Mouse (Mus musculus): Measurements from ENCODE around the gene Eps15.

The Eps15 gene

GRCm38 (mm10) chr4:109268903-109269302, 11.2 kb upstream of the Eps15 start:
- DNase-seq (ENCODE audit: low spot score) = no peak

DNA sequence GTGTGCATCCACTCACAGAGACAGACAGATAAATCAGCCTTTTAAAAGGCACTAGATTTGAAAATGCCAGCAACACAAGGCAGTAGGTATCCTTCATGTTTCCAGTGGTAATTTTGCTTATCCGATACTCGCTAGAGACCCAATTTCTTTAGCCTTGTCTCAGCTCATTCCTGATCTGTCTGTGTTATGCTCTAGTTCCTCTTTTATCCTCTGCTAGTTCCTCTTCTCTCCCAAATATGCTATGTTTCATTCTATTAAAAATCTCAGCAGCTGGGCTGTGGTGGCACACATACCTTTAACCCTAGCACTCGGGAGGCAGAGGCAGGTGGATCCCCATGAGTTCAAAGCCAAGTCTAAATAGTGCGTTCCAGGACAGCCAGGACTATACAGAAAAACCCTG, 8.3 kb upstream of the Eps15 start:
- no peak for DNase-seq (ENCODE audit: low spot score)

DNA sequence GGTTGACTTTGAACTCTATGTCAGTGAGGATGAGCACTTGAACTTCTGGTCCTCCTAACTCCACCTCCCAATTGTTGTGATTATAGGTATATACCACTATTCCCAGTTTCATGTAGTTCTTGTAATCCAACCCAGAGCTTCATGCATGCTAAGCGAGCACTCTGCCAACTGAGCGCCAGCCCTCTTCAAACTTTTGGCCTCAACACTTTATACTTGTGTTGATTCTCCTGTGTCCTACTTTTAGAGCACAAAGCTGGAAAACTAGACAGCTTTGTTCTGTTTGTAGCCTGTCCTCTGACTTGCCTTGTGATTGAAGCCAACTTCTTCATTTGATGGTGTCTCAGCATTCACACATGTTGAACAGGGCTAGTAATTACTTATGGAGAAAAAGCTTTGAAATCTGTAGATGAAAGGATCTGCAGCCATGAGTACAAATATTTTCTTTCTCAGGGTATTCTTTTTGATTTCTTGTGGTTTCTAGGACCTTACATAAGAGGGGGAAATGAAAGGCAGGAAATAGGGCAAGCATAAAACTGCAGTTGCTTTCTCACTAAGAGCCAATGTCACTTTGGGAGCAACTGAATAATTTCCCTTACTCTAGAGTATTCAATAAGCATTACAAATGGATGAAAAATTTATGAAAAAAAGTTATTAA, 6.4 kb upstream of the Eps15 start:
- no peak for DNase-seq (ENCODE audit: low spot score)

DNA sequence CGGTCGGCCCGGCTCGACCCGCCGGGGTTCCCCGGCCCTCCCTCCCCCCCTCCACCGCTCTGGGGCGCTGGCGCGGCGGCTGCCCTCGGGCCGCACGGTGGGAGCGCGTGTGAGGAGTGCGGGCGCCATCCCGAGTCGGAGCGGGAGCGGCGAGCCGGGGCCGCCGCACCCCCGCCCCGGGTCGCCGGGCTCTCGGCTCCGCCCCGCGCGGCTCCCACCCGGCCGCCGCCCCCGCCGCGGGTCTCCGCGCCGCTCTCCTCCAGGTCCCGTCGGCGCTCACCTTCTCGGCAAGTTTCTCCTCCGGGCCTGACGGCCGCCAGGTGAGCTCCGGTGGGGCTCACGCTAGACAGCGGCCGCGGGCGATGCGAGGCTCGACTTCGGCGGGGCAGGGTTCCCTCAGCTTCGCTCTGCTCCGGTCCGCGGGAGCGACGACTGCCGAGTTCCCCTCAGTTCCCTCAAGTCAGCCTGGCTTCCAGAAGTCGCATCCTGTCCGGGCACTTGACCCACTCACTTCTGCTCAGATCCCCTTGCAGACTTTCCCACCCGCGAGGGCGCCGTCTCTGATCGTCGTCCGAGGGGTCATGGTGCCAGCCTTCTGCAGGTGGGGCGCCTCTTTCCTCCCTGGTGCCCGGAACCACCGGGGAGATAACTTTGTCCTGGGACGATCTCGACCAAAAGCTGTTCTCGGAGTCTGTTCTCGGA, 542 bp downstream of the Eps15 start:
- peak; percentile 25 for DNase-seq (ENCODE audit: low spot score)

- no peak for DNase-seq (ENCODE audit: low spot score)
These were observed 1.1 kb downstream of the Eps15 start for GRCm38 (mm10) chr4:109281161-109281560.

DNA sequence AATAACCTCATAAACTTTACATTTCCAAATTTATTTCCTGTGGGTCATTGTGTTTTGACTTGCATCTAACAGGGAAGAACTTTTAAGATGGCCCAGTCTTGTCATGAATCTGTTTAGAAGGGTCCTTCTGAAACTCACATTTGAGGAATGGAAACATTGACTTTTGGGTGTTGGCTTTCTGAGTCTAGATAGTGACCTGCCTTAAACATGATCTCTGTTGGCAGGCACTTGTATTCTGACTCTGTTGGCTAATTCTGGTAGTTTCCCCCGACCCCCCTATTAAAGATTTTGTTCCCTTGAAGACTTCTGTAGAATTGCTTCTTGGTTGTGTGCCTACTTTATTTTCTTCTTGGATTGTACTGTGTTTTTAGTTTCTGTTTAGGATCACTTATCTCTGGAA, 1.9 kb downstream of the Eps15 start:
- no peak for DNase-seq (ENCODE audit: low spot score)

- no peak for DNase-seq (ENCODE audit: low spot score)
These were observed 14.6 kb downstream of the Eps15 start for GRCm38 (mm10) chr4:109294629-109295028.

- DNase-seq (ENCODE audit: low spot score) = no peak
These were observed 16.4 kb downstream of the Eps15 start for GRCm38 (mm10) chr4:109296510-109296909.

GRCm38 (mm10) chr4:109299136-109299535, 19.1 kb downstream of the Eps15 start:
- no peak for DNase-seq (ENCODE audit: low spot score)

DNA sequence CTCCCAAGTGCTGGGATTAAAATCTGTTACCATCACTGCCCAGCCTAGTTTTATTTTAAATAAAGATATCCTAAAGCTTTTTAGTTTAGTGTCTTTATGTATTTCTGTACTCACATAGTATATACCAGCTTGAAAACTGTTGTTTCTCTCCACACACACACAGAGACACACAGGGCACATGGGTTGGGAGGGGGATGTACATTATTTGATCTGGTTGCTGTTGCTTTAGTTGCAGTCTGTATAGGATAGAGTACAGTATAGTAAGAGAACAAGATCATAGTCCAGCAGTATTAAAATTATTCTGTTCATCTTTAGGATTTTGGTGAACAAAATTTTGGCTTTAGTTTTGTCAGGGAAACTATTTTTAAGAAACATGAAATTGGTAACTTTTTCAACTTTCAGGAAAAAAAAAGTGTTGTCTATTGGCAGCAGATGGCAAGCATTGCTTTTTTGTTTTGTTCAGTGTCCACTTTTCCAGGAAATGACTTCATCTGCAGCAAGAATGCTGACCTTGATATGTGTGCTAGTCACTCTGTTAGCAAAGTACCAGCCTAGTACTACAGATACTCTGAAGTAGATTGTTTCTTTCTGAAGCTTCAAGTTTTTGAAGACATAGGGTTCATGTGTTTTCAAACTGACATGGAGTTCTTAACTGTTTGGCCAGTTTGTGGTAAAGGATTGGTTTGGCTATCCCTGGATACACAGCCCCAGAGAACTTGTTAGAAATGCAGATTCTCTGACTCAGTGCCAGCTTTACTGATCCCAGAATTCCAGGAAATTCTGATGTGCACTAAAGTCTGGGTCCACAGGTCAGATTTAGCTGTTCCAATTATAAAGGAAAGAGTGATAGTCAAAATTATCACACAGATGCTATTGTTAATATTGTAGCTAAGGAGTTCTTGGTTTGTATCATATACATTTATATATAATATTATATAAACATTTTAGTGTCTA, 37.1 kb downstream of the Eps15 start:
- no peak for DNase-seq (ENCODE audit: low spot score)

DNA sequence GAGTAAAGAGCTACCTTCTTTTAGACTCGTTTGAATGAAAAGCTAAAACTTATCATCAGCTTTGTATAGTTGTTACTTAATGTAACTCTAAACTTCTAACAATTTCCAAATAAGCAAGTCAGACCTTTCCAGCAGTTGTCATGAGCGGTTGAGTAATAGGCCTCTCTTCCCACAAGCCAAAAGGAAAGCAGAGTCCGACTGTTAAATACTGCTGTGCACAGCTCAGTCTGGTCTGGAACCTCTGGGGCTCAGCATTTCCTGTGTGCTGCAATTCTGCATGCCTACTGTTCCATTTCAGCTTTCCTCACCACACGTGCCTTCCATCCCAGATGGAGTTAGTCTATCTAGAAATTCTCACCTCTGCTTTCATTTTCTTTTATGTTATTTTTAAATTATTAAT, 56.7 kb downstream of the Eps15 start:
- no peak for DNase-seq (ENCODE audit: low spot score)

DNA sequence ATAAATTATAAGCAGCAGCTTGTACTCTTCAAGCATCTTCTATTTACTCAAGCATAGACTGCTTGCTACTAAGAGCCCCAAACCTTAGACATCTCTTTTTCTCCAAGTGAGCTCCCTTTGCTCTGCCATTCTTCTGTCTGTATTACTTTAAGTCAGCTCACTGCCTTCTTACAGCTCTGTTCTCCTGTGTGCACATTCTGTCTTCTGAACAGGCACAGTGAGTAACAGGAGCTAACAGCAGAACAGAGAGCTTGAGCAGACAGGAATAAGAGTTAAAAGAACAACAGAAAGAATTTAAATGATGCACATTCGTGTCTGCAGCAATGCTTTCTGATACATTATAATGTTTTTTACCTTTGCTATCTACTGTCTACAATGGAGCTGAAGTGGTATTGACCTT, 61.2 kb downstream of the Eps15 start:
- no peak for DNase-seq (ENCODE audit: low spot score)

DNA sequence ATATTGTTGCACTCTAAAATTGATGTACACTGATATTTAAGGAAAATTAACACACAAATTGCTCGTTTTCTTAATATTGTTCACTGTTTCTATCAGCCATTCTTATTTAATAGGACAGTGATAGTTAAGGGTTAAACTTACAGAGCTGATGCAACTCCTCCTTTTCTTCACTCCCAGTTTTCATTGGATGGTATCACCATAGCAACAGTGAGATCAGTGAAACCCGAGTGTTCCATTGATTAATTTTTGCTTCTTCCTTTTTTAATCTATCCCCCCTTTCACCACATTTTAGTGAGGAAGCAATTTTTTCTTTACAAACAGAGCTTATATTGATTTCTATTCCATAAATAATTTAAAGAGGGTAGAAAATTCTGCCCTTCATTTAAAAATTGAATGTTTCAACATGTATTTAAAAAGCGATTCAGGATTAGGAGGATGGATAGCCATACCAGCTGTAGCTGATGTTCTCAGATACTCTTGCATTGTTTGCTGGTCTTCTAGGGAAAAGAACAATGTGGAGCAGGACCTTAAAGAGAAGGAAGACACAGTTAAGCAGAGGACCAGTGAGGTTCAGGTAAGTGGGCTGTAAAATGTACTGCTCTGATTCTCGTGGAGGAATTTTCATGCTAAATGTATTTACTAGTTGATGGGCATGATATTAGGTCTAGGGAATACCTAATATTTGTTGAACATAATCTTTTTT, 62.9 kb downstream of the Eps15 start:
- DNase-seq (ENCODE audit: low spot score) = no peak

- DNase-seq (ENCODE audit: low spot score) = no peak
These were observed 63.8 kb downstream of the Eps15 start for GRCm38 (mm10) chr4:109343909-109344308.

GRCm38 (mm10) chr4:109378107-109378506, 98.0 kb downstream of the Eps15 start:
- DNase-seq (ENCODE audit: low spot score) = no peak

DNA sequence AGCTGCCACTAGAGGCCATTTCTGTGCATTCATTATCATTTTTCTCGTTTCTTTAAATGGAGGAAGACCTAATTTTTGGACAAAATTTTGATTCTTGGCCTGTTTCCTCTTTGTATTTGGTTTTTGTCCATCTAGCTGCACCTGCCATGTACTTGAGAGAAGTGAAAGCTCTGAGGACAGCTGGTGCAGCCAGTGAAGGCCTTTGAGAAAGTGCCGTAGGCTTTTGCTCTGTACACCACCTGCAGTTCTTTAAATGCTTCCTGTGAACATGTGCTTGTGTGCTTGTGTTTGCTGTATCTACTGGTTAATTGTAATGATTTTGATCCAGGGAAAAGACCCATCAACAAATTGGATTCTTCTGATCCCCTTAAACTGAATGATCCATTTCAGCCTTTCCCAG, 102.4 kb downstream of the Eps15 start:
- no peak for DNase-seq (ENCODE audit: low spot score)

GRCm38 (mm10) chr4:109385599-109385998, 105.5 kb downstream of the Eps15 start:
- DNase-seq (ENCODE audit: low spot score) = no peak

- DNase-seq (ENCODE audit: low spot score) = no peak
These were observed 113.2 kb downstream of the Eps15 start for GRCm38 (mm10) chr4:109393229-109393779.

GRCm38 (mm10) chr4:109393902-109394301, 113.8 kb downstream of the Eps15 start:
- no peak for DNase-seq (ENCODE audit: low spot score)

DNA sequence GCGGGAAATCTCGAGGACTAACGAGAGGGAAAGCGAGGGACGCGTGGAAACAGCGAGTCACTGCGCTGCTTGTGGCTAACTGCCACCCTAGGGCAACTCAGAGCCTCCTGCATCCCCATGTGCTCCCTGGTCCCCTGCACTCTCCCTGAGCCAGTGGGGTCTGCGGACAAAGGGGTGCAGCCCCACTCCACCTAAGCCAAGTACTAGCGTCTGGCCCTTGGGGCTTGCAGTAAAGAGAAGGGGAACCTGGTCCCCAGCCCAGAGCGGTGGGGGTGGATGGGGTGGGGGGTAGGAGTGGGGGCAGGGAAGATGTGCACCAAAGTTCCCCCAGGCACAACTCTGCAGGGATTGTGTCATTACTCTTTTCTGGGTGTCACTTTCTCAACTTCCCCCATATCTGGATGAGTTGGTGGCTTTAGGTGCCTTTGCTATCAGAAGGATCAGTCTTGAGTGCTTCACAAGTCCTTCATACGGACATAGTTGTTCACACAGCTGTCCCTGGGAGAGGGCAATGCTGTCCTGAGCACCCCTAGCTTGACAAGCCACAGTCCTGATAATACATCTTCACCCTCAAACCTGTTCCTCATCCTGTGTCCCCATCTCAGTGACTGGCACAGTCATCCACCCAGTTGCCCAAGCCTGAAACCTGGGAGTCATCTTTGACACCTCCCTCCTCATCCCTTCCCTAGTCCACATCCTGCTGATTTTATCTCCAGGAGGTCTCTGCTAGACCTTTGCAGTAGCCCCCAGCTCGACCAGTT, 114.4 kb downstream of the Eps15 start:
- DNase-seq (ENCODE audit: low spot score) = no peak

- DNase-seq (ENCODE audit: low spot score) = no peak
These were observed 120.4 kb downstream of the Eps15 start for GRCm38 (mm10) chr4:109400366-109400980.

Data from ovary, postnatal 10 days (tissue).